Mouse (Mus musculus): ENCODE measurements around the gene Cnih3.

The Cnih3 gene

GRCm38 (mm10) chr1:181353200-181354097, 1.0 kb downstream of the Cnih3 start:
- DNase-seq = no peak

DNA sequence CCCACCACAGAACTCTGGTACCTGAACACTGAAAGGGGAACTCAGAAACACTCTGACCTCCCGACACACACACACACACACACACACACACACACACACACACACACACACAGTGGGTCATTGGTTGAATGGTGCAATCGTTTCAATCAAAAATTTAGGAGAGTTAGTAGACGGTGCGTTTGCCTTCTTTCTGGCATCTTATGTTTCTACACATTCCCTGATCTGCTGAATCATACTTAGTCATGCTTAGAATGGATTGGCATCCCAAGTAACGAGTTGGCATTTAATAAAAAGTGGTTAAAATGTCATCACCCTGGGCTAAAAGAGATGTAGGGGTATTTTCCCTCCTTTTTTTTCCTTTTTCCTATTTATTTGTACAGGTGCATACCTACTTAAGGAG, 3.3 kb downstream of the Cnih3 start:
- DNase-seq = no peak

DNA sequence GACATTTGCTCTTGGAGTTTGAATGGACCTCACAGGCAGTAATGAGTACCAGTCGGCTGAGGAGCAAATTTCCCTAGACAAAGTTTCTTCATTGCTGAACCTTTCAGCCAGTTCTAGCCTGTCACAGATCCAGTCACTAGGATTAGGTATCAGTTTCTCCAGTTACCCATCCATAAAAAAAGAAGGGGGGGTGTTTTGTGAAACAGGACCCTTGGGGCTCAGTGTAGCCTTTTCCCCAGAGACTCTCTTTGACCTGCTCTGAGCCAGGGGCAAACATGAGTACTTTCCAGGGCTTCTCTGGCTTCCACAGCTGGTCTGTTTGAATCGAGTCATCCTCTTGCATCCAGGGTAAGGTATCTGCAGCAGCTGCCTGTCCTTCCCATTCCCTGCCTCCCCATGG, 5.4 kb downstream of the Cnih3 start:
- no peak for DNase-seq

- no peak for DNase-seq
Observed at GRCm38 (mm10) chr1:181358526-181358925, 6.1 kb downstream of the Cnih3 start.

GRCm38 (mm10) chr1:181360732-181361131, 8.3 kb downstream of the Cnih3 start:
- no peak for DNase-seq

DNA sequence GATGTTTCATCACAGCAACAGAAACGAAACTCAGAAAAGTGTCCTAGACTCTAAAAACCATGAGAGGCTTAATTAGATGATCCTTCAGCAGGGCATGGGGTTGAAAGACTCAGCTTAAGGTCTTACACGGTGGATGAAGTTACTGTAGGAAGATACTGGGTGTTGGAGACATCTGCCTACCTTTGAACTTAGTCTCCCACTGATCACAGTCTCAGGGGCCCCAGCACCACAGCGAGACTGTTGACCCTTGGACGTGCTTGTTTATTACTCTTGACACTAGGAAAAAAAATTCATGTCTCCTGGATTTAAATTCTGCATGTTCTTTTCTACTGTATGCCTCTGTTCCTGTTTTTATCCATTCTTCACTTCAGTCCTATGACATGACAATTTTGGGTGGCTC, 11.6 kb downstream of the Cnih3 start:
- no peak for DNase-seq

DNA sequence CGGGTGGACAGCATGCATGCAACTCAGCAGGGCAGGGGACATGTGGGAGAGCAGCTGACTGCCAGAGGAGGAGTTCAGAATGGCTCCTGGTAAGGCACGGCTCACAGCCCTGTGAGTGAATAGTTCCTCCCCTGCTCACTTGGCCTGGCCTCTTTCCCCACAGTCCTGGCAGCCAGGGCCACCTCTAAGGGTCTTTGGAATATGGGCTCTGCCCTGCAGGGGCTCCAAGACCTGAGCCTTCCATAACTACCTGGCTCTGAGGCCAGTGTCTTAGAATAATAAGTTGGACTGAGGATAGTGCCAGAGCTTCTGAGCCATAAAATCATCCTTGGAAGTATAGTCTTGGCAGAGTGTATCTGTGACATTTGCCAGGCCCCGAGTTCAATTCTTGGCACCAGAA, 12.9 kb downstream of the Cnih3 start:
- DNase-seq = no peak

GRCm38 (mm10) chr1:181368789-181369570, 16.6 kb downstream of the Cnih3 start:
- DNase-seq = no peak

- no peak for DNase-seq
Observed at GRCm38 (mm10) chr1:181370370-181370769, 17.9 kb downstream of the Cnih3 start.

GRCm38 (mm10) chr1:181371226-181371625, 18.8 kb downstream of the Cnih3 start:
- no peak for DNase-seq

DNA sequence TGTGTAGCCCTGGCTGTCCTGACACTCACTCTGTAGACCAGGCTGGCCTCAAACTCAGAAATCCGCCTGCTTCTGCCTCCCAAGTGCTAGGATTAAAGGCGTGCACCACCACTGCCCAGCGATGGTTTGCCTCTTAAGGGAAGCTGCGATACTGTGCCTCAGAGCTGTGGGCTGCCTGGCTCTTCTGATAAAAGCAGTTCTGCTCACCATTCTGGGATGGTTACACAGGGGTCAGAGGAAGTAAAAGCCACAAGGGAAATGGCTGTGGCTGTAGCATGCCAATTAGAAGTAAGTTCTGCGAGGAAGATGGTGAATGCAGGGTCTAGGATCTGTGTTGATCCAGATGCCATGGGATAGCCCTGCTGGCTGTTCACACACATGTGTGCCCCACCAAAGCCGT, 19.9 kb downstream of the Cnih3 start:
- DNase-seq = no peak

GRCm38 (mm10) chr1:181374627-181375374, 22.4 kb downstream of the Cnih3 start:
- DNase-seq = no peak

- no peak for DNase-seq
Observed at GRCm38 (mm10) chr1:181376431-181376830, 24.0 kb downstream of the Cnih3 start.

DNA sequence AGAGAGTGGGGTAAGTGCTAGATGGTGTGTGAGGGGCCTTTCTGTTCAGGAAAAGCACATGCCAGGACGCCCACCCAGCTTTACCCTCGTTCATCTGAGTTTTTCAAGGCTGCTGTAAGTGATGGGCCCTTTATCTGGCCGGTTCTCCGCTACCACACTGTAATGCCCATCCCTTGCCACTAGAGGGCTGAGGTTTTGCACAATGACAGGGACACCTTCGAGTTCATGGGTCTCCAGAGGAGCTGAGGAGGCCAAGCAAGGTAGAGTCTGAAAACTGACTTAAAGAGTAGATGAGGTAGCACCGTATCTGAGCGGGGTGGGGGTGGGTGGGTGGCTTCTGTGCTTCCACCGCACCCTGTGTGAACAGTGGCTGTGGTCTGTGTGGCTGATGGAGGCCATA, 27.2 kb downstream of the Cnih3 start:
- peak; percentile 29 for DNase-seq

DNA sequence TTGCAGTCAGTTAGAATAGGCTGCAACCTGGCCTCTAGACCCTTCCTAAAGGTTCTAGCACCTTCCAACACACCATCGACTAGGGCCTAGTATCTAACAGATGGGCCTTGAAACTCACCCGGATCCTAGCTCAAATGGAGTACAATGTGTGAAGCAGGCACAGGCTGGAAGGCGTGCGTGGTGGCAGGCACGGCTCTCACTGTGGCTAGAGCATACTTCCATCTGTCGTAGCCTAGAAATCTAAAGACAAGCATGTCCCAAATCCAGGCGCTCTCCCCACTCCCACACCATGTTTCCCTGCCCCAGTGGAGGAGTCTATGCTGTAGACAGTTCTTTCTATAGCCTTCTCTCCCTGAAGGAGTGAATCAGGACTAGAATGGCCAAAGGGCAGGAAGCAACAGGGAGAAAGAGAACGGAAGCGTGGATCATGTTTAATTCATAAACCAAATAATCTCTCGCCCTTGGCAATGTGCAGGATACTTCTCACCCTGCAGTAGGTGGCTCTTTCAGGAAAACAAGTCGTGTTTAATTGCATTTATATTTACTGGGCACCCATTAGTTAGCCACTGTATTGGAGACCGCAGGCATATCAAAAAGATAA, 29.1 kb downstream of the Cnih3 start:
- no peak for DNase-seq

- no peak for DNase-seq
Observed at GRCm38 (mm10) chr1:181389264-181389663, 36.8 kb downstream of the Cnih3 start.

DNA sequence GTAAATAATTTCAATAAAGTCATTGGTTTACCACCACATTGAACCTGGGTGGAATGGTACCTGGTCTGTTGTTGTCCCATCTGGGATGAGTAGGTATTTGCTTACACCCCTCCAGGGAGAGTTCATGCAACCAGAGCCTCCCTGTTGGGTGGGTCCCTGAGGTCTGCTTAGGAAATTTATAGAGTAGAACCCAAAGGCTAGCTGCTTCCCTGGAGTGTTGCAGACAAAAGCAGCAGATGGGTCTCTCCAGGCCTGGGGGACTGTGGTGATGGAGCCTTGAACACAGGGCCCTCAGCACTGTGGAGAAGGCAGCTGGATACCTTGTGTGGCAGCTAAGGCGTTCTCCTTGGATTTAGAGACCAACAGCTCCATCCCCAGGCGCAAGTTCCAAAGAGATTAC, 40.1 kb downstream of the Cnih3 start:
- DNase-seq = no peak

- peak; percentile 21 for DNase-seq
Observed at GRCm38 (mm10) chr1:181393250-181394149, 41.1 kb downstream of the Cnih3 start.

DNA sequence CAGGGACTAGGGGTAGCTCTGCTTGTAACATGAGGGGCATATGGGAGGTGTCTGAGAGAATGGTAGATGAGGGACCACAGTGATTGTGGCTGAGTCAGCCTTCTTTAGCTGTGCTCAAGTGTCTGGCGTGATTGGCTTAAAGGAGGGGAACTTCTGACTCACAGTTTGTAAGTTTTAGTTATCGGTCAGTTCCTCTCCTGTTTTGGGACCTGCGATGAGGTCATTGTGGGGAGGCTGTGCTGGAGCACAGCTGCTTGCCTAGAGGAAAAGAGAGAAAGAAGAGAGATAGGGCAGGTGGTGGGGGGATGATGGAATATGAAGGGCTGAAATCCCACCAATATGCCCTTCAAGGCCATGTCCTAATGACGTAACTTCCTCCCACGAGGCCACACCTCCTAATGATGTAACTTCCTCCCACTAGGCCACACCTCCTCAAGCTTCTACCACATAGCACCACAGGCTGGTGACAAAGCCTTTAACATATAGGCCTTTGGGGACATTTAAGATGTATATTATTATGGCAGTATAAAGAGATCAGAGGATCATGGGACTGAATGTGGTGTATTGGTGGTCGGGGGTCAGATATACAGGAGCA, 42.9 kb downstream of the Cnih3 start:
- DNase-seq = no peak

DNA sequence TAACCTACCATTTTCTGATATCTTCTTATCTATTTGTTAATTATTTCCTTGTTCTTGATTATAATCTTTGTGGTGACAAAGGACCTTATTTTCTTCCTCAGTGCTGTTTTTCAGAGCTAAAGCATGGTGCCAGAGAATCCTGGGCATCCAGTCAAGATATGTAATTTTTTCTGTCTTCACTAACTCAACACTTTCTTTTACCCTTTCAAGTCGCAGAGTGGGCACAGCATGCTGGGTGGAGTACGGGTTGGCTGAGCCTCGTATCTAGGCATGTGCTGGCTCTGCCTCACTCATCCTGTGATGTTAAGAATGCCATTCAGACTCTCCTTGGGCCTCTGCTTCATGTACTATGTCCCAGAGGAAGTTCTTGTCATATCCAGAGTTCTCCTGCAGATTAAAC, 46.8 kb downstream of the Cnih3 start:
- no peak for DNase-seq

- DNase-seq = no peak
Observed at GRCm38 (mm10) chr1:181403056-181403455, 50.6 kb downstream of the Cnih3 start.

Measured in kidney, adult 11 months (tissue).